Mouse (Mus musculus): ENCODE measurements at regions not wholly inside any gene's neighbourhood (a gene's known extent, or its start where the extent isn't known, plus 50 kb on each side); places are given as distances from the start of the nearest gene placed in this dataset.

DNA sequence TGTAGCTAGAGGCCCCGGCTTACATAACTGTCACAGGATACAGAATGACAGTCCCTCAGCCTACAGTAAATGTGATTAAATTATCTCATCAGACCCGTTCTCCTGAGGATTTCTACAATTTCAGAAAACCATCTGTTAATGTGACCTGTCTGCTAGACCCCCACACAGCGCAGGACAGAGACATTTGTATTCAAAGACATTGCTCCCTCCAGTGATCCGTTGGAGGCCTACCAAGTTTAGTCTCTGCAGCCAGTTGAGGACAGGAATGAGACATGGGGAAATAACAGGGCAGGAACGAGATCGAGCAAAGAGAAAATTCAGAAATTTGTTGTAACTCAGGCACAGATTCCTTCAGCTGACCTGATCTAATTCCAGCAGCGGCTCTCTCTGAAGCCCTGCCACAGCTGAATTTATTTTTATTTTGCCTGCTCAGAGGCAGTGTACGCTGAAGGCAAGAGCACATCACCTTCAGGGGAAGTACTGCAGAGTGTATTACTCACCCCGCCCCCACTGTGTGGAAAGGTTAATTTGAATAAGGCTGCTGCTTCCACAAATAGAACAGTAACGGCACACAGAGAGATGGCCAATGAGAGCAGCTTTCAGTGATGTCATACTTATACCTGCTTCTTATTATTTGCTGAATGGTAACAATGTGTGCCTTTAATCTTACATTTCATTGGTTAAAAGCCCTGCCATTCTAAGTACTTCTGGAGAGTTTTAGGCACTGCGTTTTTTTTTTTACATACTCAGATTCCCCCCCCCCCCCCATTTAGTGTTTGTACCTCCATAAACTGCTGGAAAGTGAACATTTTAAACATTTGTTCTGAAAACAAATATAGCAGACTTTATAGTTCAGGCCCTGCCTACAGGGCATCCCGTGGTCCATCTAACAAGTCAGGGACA, 176.9 kb upstream of the Klf12 start:
- TF ChIP-seq CTCF (IDR thresholded peaks at IDR 0.05) (no peak), EP300 (IDR thresholded peaks at IDR 0.05) (no peak)

All from lung, postnatal 0 days (tissue).